Mouse (Mus musculus): ENCODE measurements at regions not wholly inside any gene's neighbourhood (a gene's known extent, or its start where the extent isn't known, plus 50 kb on each side); places are given as distances from the start of the nearest gene placed in this dataset.

- Histone ChIP-seq H3K27me3 (replicated peaks; ENCODE audit: control insufficient read depth, insufficient read depth, low read length) (no peaks in the 10 kb centered on the region), H3K36me3 (ENCODE audit: control insufficient read depth, insufficient read depth, low read length) (no peaks in the 10 kb centered on the region), H3K4me1 (replicated peaks; ENCODE audit: control insufficient read depth, insufficient read depth, low read length) (no peaks in the 10 kb centered on the region), H3K9me3 (ENCODE audit: control insufficient read depth, low read length) (no peaks in the 10 kb centered on the region), H3K4me2 (ENCODE audit: low read length) (no peak overlapping the region), H3K4me3 (ENCODE audit: low read depth, low read length) (no peak overlapping the region), H3K27ac (ENCODE audit: low read depth) (no peak overlapping the region), H3K9ac (ENCODE audit: low read length) (no peak overlapping the region)
- ATAC-seq (replicated peaks; ENCODE audit: low FRiP score, low TSS enrichment, low read depth) (no peak), DNase-seq (ENCODE audit: low spot score) (no peak)
- WGBS = 11% methylated on average over 1 of the region's 1 CpGs
Measured at GRCm38 (mm10) chr11:24731431-24731830, 653.6 kb downstream of the Bcl11a start.

GRCm38 (mm10) chr11:24739710-24740255 is 661.9 kb downstream of the Bcl11a start:
- H3K4me1 ChIP-seq (replicated peaks; ENCODE audit: control insufficient read depth, insufficient read depth, low read length) = peaks cover 7% of the 10 kb centered on the region; the same call in 1 of the 2 replicates
- H3K27me3 ChIP-seq (replicated peaks; ENCODE audit: control insufficient read depth, insufficient read depth, low read length) = no peaks in the 10 kb centered on the region
- no peak for ATAC-seq (replicated peaks; ENCODE audit: low FRiP score, low TSS enrichment, low read depth)
- H3K4me3 ChIP-seq (ENCODE audit: low read depth, low read length) = peak overlapping the region; percentile 10; the same call in 1 of the 2 replicates
- no peak overlapping the region for H3K9ac ChIP-seq (ENCODE audit: low read length)
- H3K36me3 ChIP-seq (ENCODE audit: control insufficient read depth, insufficient read depth, low read length) = no peaks in the 10 kb centered on the region
- H3K27ac ChIP-seq (ENCODE audit: low read depth) = no peak overlapping the region
- no peaks in the 10 kb centered on the region for H3K9me3 ChIP-seq (ENCODE audit: control insufficient read depth, low read length)
- peak; percentile 53 for DNase-seq (ENCODE audit: low spot score)
- WGBS = 12% methylated on average over 14 of the region's 14 CpGs
- peak overlapping the region; percentile 45 for H3K4me2 ChIP-seq (ENCODE audit: low read length)

GRCm38 (mm10) chr11:24740466-24740865 is 662.6 kb downstream of the Bcl11a start:
- 78% methylated on average over 2 of the region's 2 CpGs for WGBS

GRCm38 (mm10) chr11:24742561-24742960 is 664.7 kb downstream of the Bcl11a start:
- no peak overlapping the region for H3K4me2 ChIP-seq (ENCODE audit: low read length)
- no peaks in the 10 kb centered on the region for H3K9me3 ChIP-seq (ENCODE audit: control insufficient read depth, low read length)
- H3K36me3 ChIP-seq (ENCODE audit: control insufficient read depth, insufficient read depth, low read length) = no peaks in the 10 kb centered on the region
- DNase-seq (ENCODE audit: low spot score) = peak; percentile 50
- no peak overlapping the region for H3K4me3 ChIP-seq (ENCODE audit: low read depth, low read length)
- H3K4me1 ChIP-seq (replicated peaks; ENCODE audit: control insufficient read depth, insufficient read depth, low read length) = peaks cover 7% of the 10 kb centered on the region; the same call in 1 of the 2 replicates
- no peak overlapping the region for H3K9ac ChIP-seq (ENCODE audit: low read length)
- H3K27ac ChIP-seq (ENCODE audit: low read depth) = no peak overlapping the region
- no peak for ATAC-seq (replicated peaks; ENCODE audit: low FRiP score, low TSS enrichment, low read depth)
- H3K27me3 ChIP-seq (replicated peaks; ENCODE audit: control insufficient read depth, insufficient read depth, low read length) = no peaks in the 10 kb centered on the region
- WGBS = 72% methylated on average over 8 of the region's 8 CpGs

More at GRCm38 (mm10) chr11:24740466-24740865, 662.6 kb downstream of the Bcl11a start:
- DNase-seq (ENCODE audit: low spot score) = peak; percentile 6
- Histone ChIP-seq H3K4me3 (ENCODE audit: low read depth, low read length) (no peak overlapping the region), H3K9ac (ENCODE audit: low read length) (no peak overlapping the region), H3K9me3 (ENCODE audit: control insufficient read depth, low read length) (no peaks in the 10 kb centered on the region), H3K4me1 (replicated peaks; ENCODE audit: control insufficient read depth, insufficient read depth, low read length) (peaks cover 7% of the 10 kb centered on the region; the same call in 1 of the 2 replicates), H3K27me3 (replicated peaks; ENCODE audit: control insufficient read depth, insufficient read depth, low read length) (no peaks in the 10 kb centered on the region), H3K36me3 (ENCODE audit: control insufficient read depth, insufficient read depth, low read length) (no peaks in the 10 kb centered on the region), H3K4me2 (ENCODE audit: low read length) (no peak overlapping the region), H3K27ac (ENCODE audit: low read depth) (no peak overlapping the region)
- ATAC-seq (replicated peaks; ENCODE audit: low FRiP score, low TSS enrichment, low read depth) = no peak

GRCm38 (mm10) chr11:24743439-24743838 is 665.6 kb downstream of the Bcl11a start:
- Histone ChIP-seq H3K9me3 (ENCODE audit: control insufficient read depth, low read length) (no peaks in the 10 kb centered on the region), H3K4me2 (ENCODE audit: low read length) (no peak overlapping the region), H3K36me3 (ENCODE audit: control insufficient read depth, insufficient read depth, low read length) (no peaks in the 10 kb centered on the region), H3K27me3 (replicated peaks; ENCODE audit: control insufficient read depth, insufficient read depth, low read length) (no peaks in the 10 kb centered on the region), H3K27ac (ENCODE audit: low read depth) (no peak overlapping the region), H3K4me1 (replicated peaks; ENCODE audit: control insufficient read depth, insufficient read depth, low read length) (peaks cover 7% of the 10 kb centered on the region; the same call in 1 of the 2 replicates), H3K9ac (ENCODE audit: low read length) (no peak overlapping the region), H3K4me3 (ENCODE audit: low read depth, low read length) (no peak overlapping the region)
- 52% methylated on average over 1 of the region's 1 CpGs for WGBS
- ATAC-seq (replicated peaks; ENCODE audit: low FRiP score, low TSS enrichment, low read depth) = no peak
- peak; percentile 41 for DNase-seq (ENCODE audit: low spot score)

- no peaks in the 10 kb centered on the region for H3K36me3 ChIP-seq (ENCODE audit: control insufficient read depth, insufficient read depth, low read length)
- H3K27ac ChIP-seq (ENCODE audit: low read depth) = no peak overlapping the region
- H3K4me1 ChIP-seq (replicated peaks; ENCODE audit: control insufficient read depth, insufficient read depth, low read length) = no peaks in the 10 kb centered on the region
- H3K4me3 ChIP-seq (ENCODE audit: low read depth, low read length) = no peak overlapping the region
- DNase-seq (ENCODE audit: low spot score) (peak; percentile 40), ATAC-seq (replicated peaks; ENCODE audit: low FRiP score, low TSS enrichment, low read depth) (no peak)
- no peaks in the 10 kb centered on the region for H3K9me3 ChIP-seq (ENCODE audit: control insufficient read depth, low read length)
- H3K9ac ChIP-seq (ENCODE audit: low read length) = no peak overlapping the region
- H3K27me3 ChIP-seq (replicated peaks; ENCODE audit: control insufficient read depth, insufficient read depth, low read length) = no peaks in the 10 kb centered on the region
- H3K4me2 ChIP-seq (ENCODE audit: low read length) = no peak overlapping the region
- WGBS = 72% methylated on average over 4 of the region's 4 CpGs
Measured at GRCm38 (mm10) chr11:24745841-24746240, 668.0 kb downstream of the Bcl11a start.

- DNase-seq (ENCODE audit: low spot score) = peak; percentile 25
- H3K36me3 ChIP-seq (ENCODE audit: control insufficient read depth, insufficient read depth, low read length) = no peaks in the 10 kb centered on the region
- 68% methylated on average over 7 of the region's 7 CpGs for WGBS
Measured at GRCm38 (mm10) chr11:24750144-24750779, 672.4 kb downstream of the Bcl11a start.

GRCm38 (mm10) chr11:24758130-24758529 is 680.3 kb downstream of the Bcl11a start:
- no peaks in the 10 kb centered on the region for H3K9me3 ChIP-seq (ENCODE audit: control insufficient read depth, low read length)
- H3K36me3 ChIP-seq (ENCODE audit: control insufficient read depth, insufficient read depth, low read length) = no peaks in the 10 kb centered on the region
- DNase-seq (ENCODE audit: low spot score) (no peak), ATAC-seq (replicated peaks; ENCODE audit: low FRiP score, low TSS enrichment, low read depth) (no peak)
- H3K27ac ChIP-seq (ENCODE audit: low read depth) = no peak overlapping the region
- H3K27me3 ChIP-seq (replicated peaks; ENCODE audit: control insufficient read depth, insufficient read depth, low read length) = no peaks in the 10 kb centered on the region
- no peak overlapping the region for H3K4me2 ChIP-seq (ENCODE audit: low read length)
- H3K4me3 ChIP-seq (ENCODE audit: low read depth, low read length) = no peak overlapping the region
- H3K9ac ChIP-seq (ENCODE audit: low read length) = no peak overlapping the region
- H3K4me1 ChIP-seq (replicated peaks; ENCODE audit: control insufficient read depth, insufficient read depth, low read length) = no peaks in the 10 kb centered on the region

More at GRCm38 (mm10) chr11:24750144-24750779, 672.4 kb downstream of the Bcl11a start:
- Histone ChIP-seq H3K27me3 (replicated peaks; ENCODE audit: control insufficient read depth, insufficient read depth, low read length) (no peaks in the 10 kb centered on the region), H3K9me3 (ENCODE audit: control insufficient read depth, low read length) (no peaks in the 10 kb centered on the region), H3K4me3 (ENCODE audit: low read depth, low read length) (no peak overlapping the region), H3K27ac (ENCODE audit: low read depth) (no peak overlapping the region), H3K4me1 (replicated peaks; ENCODE audit: control insufficient read depth, insufficient read depth, low read length) (no peaks in the 10 kb centered on the region), H3K4me2 (ENCODE audit: low read length) (no peak overlapping the region), H3K9ac (ENCODE audit: low read length) (no peak overlapping the region)
- ATAC-seq (replicated peaks; ENCODE audit: low FRiP score, low TSS enrichment, low read depth) = no peak

GRCm38 (mm10) chr11:24783470-24783869 is 705.6 kb downstream of the Bcl11a start:
- ATAC-seq (replicated peaks; ENCODE audit: low FRiP score, low TSS enrichment, low read depth) (no peak), DNase-seq (ENCODE audit: low spot score) (no peak)
- no peak overlapping the region for H3K4me2 ChIP-seq (ENCODE audit: low read length)
- H3K9ac ChIP-seq (ENCODE audit: low read length) = no peak overlapping the region
- H3K27me3 ChIP-seq (replicated peaks; ENCODE audit: control insufficient read depth, insufficient read depth, low read length) = no peaks in the 10 kb centered on the region
- 0 out of 2 replicates have a peak, but pooled peaks cover 3% of the 10 kb centered on the region for H3K9me3 ChIP-seq (ENCODE audit: control insufficient read depth, low read length)
- 71% methylated on average over 7 of the region's 7 CpGs for WGBS
- H3K36me3 ChIP-seq (ENCODE audit: control insufficient read depth, insufficient read depth, low read length) = no peaks in the 10 kb centered on the region
- no peak overlapping the region for H3K27ac ChIP-seq (ENCODE audit: low read depth)
- no peaks in the 10 kb centered on the region for H3K4me1 ChIP-seq (replicated peaks; ENCODE audit: control insufficient read depth, insufficient read depth, low read length)
- no peak overlapping the region for H3K4me3 ChIP-seq (ENCODE audit: low read depth, low read length)

Data from intestine, embryonic 14.5 days (tissue).